Mouse (Mus musculus): ENCODE measurements around the gene Jund. TPM values are rescaled to one million over a fixed set of nuclear protein-coding genes. Genes with fewer than 3 reads are reported as not detected.

Gene Jund
- polyA plus RNA-seq, 1 experiment: 223 TPM

DNA sequence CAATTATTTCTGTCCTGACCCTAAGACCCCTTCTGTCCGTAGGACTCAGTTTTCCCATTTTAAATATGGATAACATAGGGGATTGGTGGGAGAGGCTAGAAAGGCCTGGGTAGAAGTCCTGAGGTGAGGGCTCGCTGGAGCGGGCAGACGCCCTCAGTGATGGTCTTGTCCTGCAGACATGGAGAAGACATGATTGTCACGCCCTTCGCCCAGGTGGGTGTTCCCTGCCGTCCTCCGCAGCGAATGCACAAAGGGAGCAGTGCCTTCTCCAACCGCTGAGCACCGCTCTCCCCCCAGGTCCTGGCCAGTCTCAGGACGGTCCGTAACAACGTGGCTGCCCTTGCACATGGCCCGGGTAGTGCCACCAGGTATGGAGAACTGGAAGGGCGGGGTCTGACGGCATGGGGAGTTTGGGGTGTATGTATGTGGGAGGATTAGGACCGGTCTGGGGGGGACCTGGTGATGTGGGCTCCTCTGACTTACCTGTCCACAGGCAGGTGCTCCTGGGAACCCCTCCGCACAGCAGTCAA is 47.0 kb downstream of the Jund start:
- H3K27ac ChIP-seq (ENCODE audit: insufficient read depth, low read length): no peak overlapping the region
- peaks cover 1% of the 10 kb centered on the region; the same call in 1 of the 2 replicates for H3K4me1 ChIP-seq (ENCODE audit: control insufficient read depth, insufficient read depth, low read length)
- H3K4me3 ChIP-seq (ENCODE audit: insufficient read depth, low read length): no peak overlapping the region
- TF ChIP-seq POLR2A (IDR thresholded peaks at IDR 0.05; ENCODE audit: extremely low read depth, insufficient read depth, low read length): no peak
- TF ChIP-seq CTCF (IDR thresholded peaks at IDR 0.05; ENCODE audit: extremely low read depth, insufficient read depth, low read length): no peak

DNA sequence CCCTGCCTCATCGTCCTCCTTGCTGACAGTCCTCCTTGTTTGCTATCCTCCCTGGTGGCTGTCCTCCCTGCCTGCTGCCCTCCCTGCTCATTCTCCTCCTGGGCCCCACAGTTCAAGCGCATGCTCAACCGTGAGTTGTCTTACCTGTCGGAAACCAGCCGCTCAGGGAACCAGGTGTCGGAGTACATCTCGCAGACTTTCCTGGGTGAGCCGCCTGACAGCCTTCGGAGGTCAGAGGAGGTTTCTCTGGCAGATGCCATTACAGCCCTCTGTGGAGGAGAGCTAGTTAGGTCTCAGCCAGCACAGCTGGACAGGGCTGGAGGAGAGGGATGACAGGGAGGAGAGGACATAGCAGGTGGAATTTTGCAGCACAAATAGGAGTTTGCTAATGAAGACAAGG is 47.9 kb downstream of the Jund start:
- H3K4me1 ChIP-seq (ENCODE audit: control insufficient read depth, insufficient read depth, low read length): peaks cover 1% of the 10 kb centered on the region; the same call in 1 of the 2 replicates
- no peak overlapping the region for H3K27ac ChIP-seq (ENCODE audit: insufficient read depth, low read length)
- no peak for TF ChIP-seq CTCF (IDR thresholded peaks at IDR 0.05; ENCODE audit: extremely low read depth, insufficient read depth, low read length)
- no peak for TF ChIP-seq POLR2A (IDR thresholded peaks at IDR 0.05; ENCODE audit: extremely low read depth, insufficient read depth, low read length)
- H3K4me3 ChIP-seq (ENCODE audit: insufficient read depth, low read length): no peak overlapping the region

DNA sequence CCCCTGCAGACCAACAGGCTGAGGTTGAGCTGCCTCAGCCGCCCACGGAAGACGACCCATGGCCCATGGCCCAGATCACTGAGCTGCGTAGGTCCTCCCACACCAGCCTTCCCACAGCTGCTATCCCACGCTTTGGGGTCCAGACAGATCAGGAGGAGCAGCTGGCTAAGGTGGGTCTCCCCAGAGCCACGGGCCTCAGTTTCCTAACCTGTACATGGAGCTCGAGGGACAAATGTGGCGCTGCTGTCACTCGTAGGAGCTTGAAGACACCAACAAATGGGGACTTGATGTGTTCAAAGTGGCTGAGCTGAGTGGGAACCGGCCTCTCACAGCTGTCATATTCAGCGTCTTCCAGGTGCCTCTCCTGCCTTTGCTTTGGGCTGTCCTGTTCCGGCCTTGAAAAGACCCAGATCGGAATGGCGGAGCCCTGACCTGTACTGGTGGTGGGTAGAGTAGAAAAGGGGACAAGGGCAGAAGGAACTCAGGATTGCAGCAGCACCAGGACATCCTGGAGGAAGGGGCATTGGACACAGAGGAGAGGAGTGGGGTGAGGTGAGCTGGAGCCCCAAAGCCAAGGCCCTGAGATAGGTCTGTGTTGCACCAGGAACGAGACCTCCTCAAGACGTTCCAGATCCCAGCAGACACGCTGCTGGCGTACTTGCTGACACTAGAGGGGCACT is 48.6 kb downstream of the Jund start:
- Histone ChIP-seq H3K4me1 (ENCODE audit: control insufficient read depth, insufficient read depth, low read length) (peaks cover 1% of the 10 kb centered on the region; the same call in 1 of the 2 replicates), H3K4me3 (ENCODE audit: insufficient read depth, low read length) (no peak overlapping the region), H3K27ac (ENCODE audit: insufficient read depth, low read length) (no peak overlapping the region)
- no peak for TF ChIP-seq CTCF (IDR thresholded peaks at IDR 0.05; ENCODE audit: extremely low read depth, insufficient read depth, low read length)
- TF ChIP-seq POLR2A (IDR thresholded peaks at IDR 0.05; ENCODE audit: extremely low read depth, insufficient read depth, low read length): no peak

- Histone ChIP-seq H3K4me3 (ENCODE audit: insufficient read depth, low read length) (no peak overlapping the region), H3K4me1 (ENCODE audit: control insufficient read depth, insufficient read depth, low read length) (peaks cover 5% of the 10 kb centered on the region), H3K27ac (ENCODE audit: insufficient read depth, low read length) (no peak overlapping the region)
- TF ChIP-seq CTCF (IDR thresholded peaks at IDR 0.05; ENCODE audit: extremely low read depth, insufficient read depth, low read length) (no peak), POLR2A (IDR thresholded peaks at IDR 0.05; ENCODE audit: extremely low read depth, insufficient read depth, low read length) (no peak)
These were observed 49.7 kb downstream of the Jund start for GRCm38 (mm10) chr8:70748246-70749096.

DNA sequence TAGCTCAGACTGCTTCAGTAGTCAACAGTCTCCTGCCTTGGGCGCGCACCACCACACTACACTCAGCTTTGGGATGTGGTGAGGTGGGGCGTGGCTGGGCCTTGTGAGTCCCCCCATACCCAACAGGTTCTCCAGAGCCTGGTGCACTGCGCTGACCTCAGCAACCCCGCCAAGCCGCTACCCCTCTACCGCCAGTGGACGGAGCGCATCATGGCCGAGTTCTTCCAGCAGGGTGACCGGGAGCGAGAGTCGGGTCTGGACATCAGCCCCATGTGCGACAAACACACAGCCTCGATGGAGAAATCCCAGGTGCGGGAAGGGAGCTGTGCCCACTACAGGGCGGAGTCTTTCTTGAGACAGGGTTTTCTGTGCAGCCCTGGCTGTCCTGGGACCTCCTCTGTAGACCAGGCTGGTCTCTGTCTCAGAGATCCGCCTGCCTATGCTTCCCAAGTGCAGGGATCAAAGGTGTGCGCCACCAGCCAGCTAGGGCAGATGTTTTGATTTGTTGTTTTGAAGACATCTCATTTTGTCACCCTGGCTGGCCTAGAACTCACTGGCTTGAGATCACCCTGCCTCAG is 50.4 kb downstream of the Jund start:
- TF ChIP-seq POLR2A (IDR thresholded peaks at IDR 0.05; ENCODE audit: extremely low read depth, insufficient read depth, low read length) (no peak), CTCF (IDR thresholded peaks at IDR 0.05; ENCODE audit: extremely low read depth, insufficient read depth, low read length) (no peak)
- H3K4me1 ChIP-seq (ENCODE audit: control insufficient read depth, insufficient read depth, low read length): peaks cover 4% of the 10 kb centered on the region; the same call in 1 of the 2 replicates
- H3K4me3 ChIP-seq (ENCODE audit: insufficient read depth, low read length): no peak overlapping the region
- no peak overlapping the region for H3K27ac ChIP-seq (ENCODE audit: insufficient read depth, low read length)

Other genes starting within 250 kb of the Jund start
- gene Klhl26, start 222.0 kb upstream of the Jund start, polyA plus RNA-seq (2012; rRNA removed): 66.9 and 70.9 TPM in 2 replicates
- 368 and 400 TPM in 2 replicates for gene Tmem59l, start 211.6 kb upstream of the Jund start, polyA plus RNA-seq (2012; rRNA removed)
- 2.1 and 8.6 TPM in 2 replicates for gene Crlf1, start 205.8 kb upstream of the Jund start, polyA plus RNA-seq (2012; rRNA removed)
- 201 and 206 TPM in 2 replicates for gene Rex1bd, start 192.2 kb upstream of the Jund start, polyA plus RNA-seq (2012; rRNA removed)
- gene Uba52, start 188.1 kb upstream of the Jund start, polyA plus RNA-seq (2012; rRNA removed): 851 and 918 TPM in 2 replicates
- 592 and 612 TPM in 2 replicates for gene Fkbp8, start 171.2 kb upstream of the Jund start, polyA plus RNA-seq (2012; rRNA removed)
- 61.0 and 64.4 TPM in 2 replicates for gene Kxd1, start 171.0 kb upstream of the Jund start, polyA plus RNA-seq (2012; rRNA removed)
- 23.8 and 23.9 TPM in 2 replicates for gene Ell, start 159.5 kb upstream of the Jund start, polyA plus RNA-seq (2012; rRNA removed)
- gene Isyna1, start 104.6 kb upstream of the Jund start, polyA plus RNA-seq (2012; rRNA removed): 71.1 and 77.2 TPM in 2 replicates
- 241 and 249 TPM in 2 replicates for gene Ssbp4, start 90.1 kb upstream of the Jund start, polyA plus RNA-seq (2012; rRNA removed)
- gene Lrrc25, start 82.8 kb upstream of the Jund start, polyA plus RNA-seq (2012; rRNA removed): 1.0 and 1.4 TPM in 2 replicates
- 0.09 and 0.19 TPM in 2 replicates for gene Gdf15, start 66.5 kb upstream of the Jund start, polyA plus RNA-seq (2012; rRNA removed)
- gene Pgpep1, start 38.6 kb upstream of the Jund start, polyA plus RNA-seq (2012; rRNA removed): 18.1 and 19.7 TPM in 2 replicates
- 100 and 105 TPM in 2 replicates for gene Lsm4, start 25.7 kb upstream of the Jund start, polyA plus RNA-seq (2012; rRNA removed)
- 0.08 and 0.13 TPM in 2 replicates for gene Iqcn, start 4.5 kb downstream of the Jund start, polyA plus RNA-seq (2012; rRNA removed)
- gene Gm3336, start 19.6 kb downstream of the Jund start, polyA plus RNA-seq (2012; rRNA removed): 0.09 TPM in 1 of 2 replicates, not detected in the other
- 4.8 and 5.9 TPM in 2 replicates for gene Pde4c, start 24.8 kb downstream of the Jund start, polyA plus RNA-seq (2012; rRNA removed)
- 1,139 and 1,160 TPM in 2 replicates for gene Rab3a, start 55.7 kb downstream of the Jund start, polyA plus RNA-seq (2012; rRNA removed)
- 51.6 and 59.2 TPM in 2 replicates for gene Mpv17l2, start 62.0 kb downstream of the Jund start, polyA plus RNA-seq (2012; rRNA removed)
- 177 and 193 TPM in 2 replicates for gene Pik3r2, start 77.8 kb downstream of the Jund start, polyA plus RNA-seq (2012; rRNA removed)
- gene Mast3, start 106.1 kb downstream of the Jund start, polyA plus RNA-seq (2012; rRNA removed): 265 and 282 TPM in 2 replicates
- gene Il12rb1, start 109.5 kb downstream of the Jund start, polyA plus RNA-seq (2012; rRNA removed): 1.1 TPM in 2 replicates
- gene Arrdc2, start 140.8 kb downstream of the Jund start, polyA plus RNA-seq (2012; rRNA removed): 31.4 and 35.1 TPM in 2 replicates
- gene Kcnn1, start 164.3 kb downstream of the Jund start, polyA plus RNA-seq (2012; rRNA removed): 30.2 and 36.0 TPM in 2 replicates
- 176 and 182 TPM in 2 replicates for gene Ccdc124, start 175.0 kb downstream of the Jund start, polyA plus RNA-seq (2012; rRNA removed)
- 15.9 and 16.0 TPM in 2 replicates for gene Slc5a5, start 193.8 kb downstream of the Jund start, polyA plus RNA-seq (2012; rRNA removed)
- gene Rpl18a, start 198.5 kb downstream of the Jund start, polyA plus RNA-seq (2012; rRNA removed): 1,503 and 1,518 TPM in 2 replicates
- gene Map1s, start 207.0 kb downstream of the Jund start, polyA plus RNA-seq (2012; rRNA removed): 62.2 and 62.3 TPM in 2 replicates